Mouse (Mus musculus) intestine, postnatal 0 days (tissue): ENCODE data around the gene Pde2a. TPM values are rescaled to one million over a fixed set of nuclear protein-coding genes. Genes with fewer than 3 reads are reported as not detected.

Experiments used
- ATAC-seq: fragments of 200-750 bp; cut with Nextera tagmentation; 2 replicates; pipeline ENCODE4 v1.8.0; 2017; ENCODE audit warnings: mild to moderate bottlenecking, moderate TSS enrichment, moderate library complexity
- H3K27ac ChIP-seq: fragments of 300-500 bp; sonication (generic); 2 replicates; pipeline ENCODE4 v1.5.1; 2014; ENCODE audit warnings: mild to moderate bottlenecking, low read depth, low read length, moderate library complexity
- H3K27me3 ChIP-seq: fragments of 300-500 bp; sonication (generic); replicated peaks from 2 replicates; pipeline ENCODE4 v1.6.1; 2014; ENCODE audit warnings: low read length, mixed read lengths; ENCODE audit not compliant: control insufficient read depth, insufficient read depth
- H3K36me3 ChIP-seq: fragments of 300-500 bp; sonication (generic); 2 replicates; pipeline ENCODE4 v1.6.1; 2014; ENCODE audit warnings: mild to moderate bottlenecking, moderate library complexity; ENCODE audit not compliant: control insufficient read depth, insufficient read depth
- H3K4me1 ChIP-seq: fragments of 300-500 bp; sonication (generic); replicated peaks from 2 replicates; pipeline ENCODE4 v1.6.1; 2014; ENCODE audit warnings: antibody characterized with exemption, low read length, mixed read lengths; ENCODE audit not compliant: control insufficient read depth, insufficient read depth
- H3K4me2 ChIP-seq: fragments of 300-500 bp; sonication (generic); replicated peaks from 2 replicates; pipeline ENCODE4 v1.6.1; 2014; ENCODE audit warnings: low read depth, mild to moderate bottlenecking, moderate library complexity
- H3K4me3 ChIP-seq: fragments of 300-500 bp; sonication (generic); 2 replicates; pipeline ENCODE4 v1.5.1; 2014; ENCODE audit warnings: low read depth, low read length
- H3K9ac ChIP-seq: fragments of 300-500 bp; sonication (generic); 2 replicates; pipeline ENCODE4 v1.6.1; 2014; ENCODE audit warnings: mild to moderate bottlenecking, low read depth, low read length
- H3K9me3 ChIP-seq: fragments of 300-500 bp; sonication (generic); 2 replicates; pipeline ENCODE4 v1.6.1; 2016; ENCODE audit warnings: mixed run types; ENCODE audit not compliant: control insufficient read depth
- CTCF ChIP-seq: sonication (generic); IDR thresholded peaks from 2 replicates; pipeline ENCODE4 v1.5.1; 2016; ENCODE audit warnings: low read depth, mild to moderate bottlenecking, control low read depth, antibody characterized with exemption, moderate library complexity
- WGBS: fragments of 180-500 bp; shearing (Covaris S2); extraction: QIAGEN DNeasy Blood & Tissue Kit; methylation state at CpG from one replicate; pipeline ENCODE4 v1.1.7; 2014; 5-methylcytosine and 5-hydroxymethylcytosine counted together
- polyA plus RNA-seq: library from polyadenylated mRNA; unstranded; fragments of >200 nt; fragmentation: Nextera tagmentation; extraction: Ambion mirVana; gene quantifications from 2 replicates; pipeline ENCODE4 v1.2.1, GENCODE M21; 2015

Pde2a gene
- polyA plus RNA-seq, 1 experiment from 2014 or later: 11.1 TPM

DNA sequence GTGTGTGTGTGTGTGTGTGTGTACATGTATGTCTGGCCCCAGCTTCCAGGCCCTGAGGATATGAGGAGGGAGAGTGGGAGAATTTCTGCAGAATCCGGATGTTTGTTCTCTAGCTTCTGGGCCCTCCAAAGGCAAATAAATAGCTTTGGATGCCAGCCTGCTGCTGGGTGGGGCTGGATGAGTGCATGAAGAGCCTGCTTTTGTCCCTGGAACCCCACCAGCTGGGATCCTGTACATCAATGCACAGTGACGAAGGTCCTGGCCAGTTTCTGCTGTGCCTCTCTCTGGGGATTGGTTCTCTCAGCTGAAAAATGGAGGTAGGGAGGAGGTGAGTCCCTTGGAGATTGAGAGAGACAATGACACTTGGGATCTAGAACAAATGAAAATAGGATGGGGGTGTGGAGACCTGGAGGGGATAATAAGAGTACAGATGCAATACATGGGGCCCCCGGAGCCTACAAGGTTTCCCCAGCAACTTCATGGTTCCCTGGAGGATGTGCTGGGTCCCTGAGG, 50.5 kb downstream of the Pde2a start:
- Histone ChIP-seq H3K4me2 (no peak overlapping the region), H3K4me1 (no peaks in the 10 kb centered on the region), H3K27me3 (no peaks in the 10 kb centered on the region), H3K9me3 (no peaks in the 10 kb centered on the region), H3K4me3 (no peak overlapping the region), H3K9ac (no peak overlapping the region), H3K27ac (no peak overlapping the region; the same call in 1 of the 2 replicates), H3K36me3 (no peaks in the 10 kb centered on the region)
- no peak for TF ChIP-seq CTCF
- no peak for ATAC-seq
- WGBS: 56% methylated on average over 3 of the region's 3 CpGs

GRCm38 (mm10) chr7:101472598-101473558, 51.4 kb downstream of the Pde2a start:
- no peak for ATAC-seq
- H3K27me3 ChIP-seq: no peaks in the 10 kb centered on the region
- H3K9me3 ChIP-seq: no peaks in the 10 kb centered on the region
- 0 out of 2 replicates have a peak, but pooled peaks have one; percentile 7 for TF ChIP-seq CTCF
- no peak overlapping the region for H3K27ac ChIP-seq
- no peak overlapping the region for H3K4me3 ChIP-seq
- H3K36me3 ChIP-seq: no peaks in the 10 kb centered on the region
- H3K4me1 ChIP-seq: no peaks in the 10 kb centered on the region
- no peak overlapping the region for H3K4me2 ChIP-seq
- no peak overlapping the region for H3K9ac ChIP-seq
- 40% methylated on average over 10 of the region's 10 CpGs for WGBS

DNA sequence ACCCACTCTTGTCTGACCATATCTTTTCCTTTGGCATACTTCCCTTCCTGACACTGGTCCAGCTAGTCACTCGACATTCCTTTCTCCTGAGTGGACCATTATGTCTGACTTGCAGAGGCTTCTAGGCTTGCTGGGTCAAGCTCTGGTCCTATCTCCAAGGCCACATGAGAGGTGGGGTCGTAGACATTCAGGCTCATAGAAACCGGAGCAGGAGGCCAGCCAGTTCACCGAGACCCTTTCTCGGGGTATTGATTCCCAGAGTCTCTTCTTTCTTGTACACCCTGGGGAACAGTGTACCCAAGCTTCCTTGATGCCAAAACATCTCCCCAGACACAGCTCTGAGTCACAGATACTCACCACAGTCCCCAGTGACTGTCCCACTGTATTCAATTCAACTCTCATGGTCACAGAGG, 52.9 kb downstream of the Pde2a start:
- Histone ChIP-seq H3K4me1 (no peaks in the 10 kb centered on the region), H3K4me3 (no peak overlapping the region), H3K27me3 (no peaks in the 10 kb centered on the region), H3K36me3 (no peaks in the 10 kb centered on the region), H3K9me3 (no peaks in the 10 kb centered on the region), H3K27ac (no peak overlapping the region), H3K9ac (no peak overlapping the region), H3K4me2 (no peak overlapping the region)
- ATAC-seq: no peak
- 61% methylated on average over 5 of the region's 5 CpGs for WGBS
- TF ChIP-seq CTCF: no peak

DNA sequence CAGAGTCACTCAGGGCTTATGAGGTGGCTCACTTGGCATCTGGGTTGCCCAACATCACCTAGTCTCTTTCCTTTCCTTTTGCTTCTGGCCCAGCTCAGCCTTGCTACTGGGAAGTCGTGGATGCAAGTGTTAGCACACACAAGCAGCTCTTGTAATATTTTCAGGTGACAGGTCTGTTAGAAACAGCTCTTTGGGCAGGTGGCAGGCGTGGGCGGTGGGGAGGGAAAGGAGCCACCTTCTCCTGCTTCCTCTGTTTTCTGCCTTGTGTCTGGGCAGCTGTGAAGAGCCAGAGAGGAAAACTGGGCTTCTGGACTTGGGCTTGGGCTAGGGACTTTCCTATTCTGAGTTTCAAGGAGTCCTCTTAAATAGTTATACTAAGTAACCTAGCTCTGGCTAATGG, 54.5 kb downstream of the Pde2a start:
- no peak for TF ChIP-seq CTCF
- no peak overlapping the region for H3K27ac ChIP-seq
- H3K9ac ChIP-seq: no peak overlapping the region
- no peak for ATAC-seq
- no peaks in the 10 kb centered on the region for H3K27me3 ChIP-seq
- no peak overlapping the region for H3K4me3 ChIP-seq
- H3K4me1 ChIP-seq: no peaks in the 10 kb centered on the region
- no peaks in the 10 kb centered on the region for H3K9me3 ChIP-seq
- WGBS: 72% methylated on average over 3 of the region's 3 CpGs
- no peaks in the 10 kb centered on the region for H3K36me3 ChIP-seq
- H3K4me2 ChIP-seq: no peak overlapping the region

- Histone ChIP-seq H3K36me3 (no peaks in the 10 kb centered on the region), H3K9ac (no peak overlapping the region), H3K27ac (no peak overlapping the region), H3K27me3 (no peaks in the 10 kb centered on the region), H3K4me2 (no peak overlapping the region), H3K4me1 (no peaks in the 10 kb centered on the region), H3K9me3 (no peaks in the 10 kb centered on the region), H3K4me3 (no peak overlapping the region)
- 67% methylated on average over 4 of the region's 4 CpGs for WGBS
- no peak for TF ChIP-seq CTCF
- no peak for ATAC-seq
These were observed 55.0 kb downstream of the Pde2a start for GRCm38 (mm10) chr7:101476493-101476892.

- no peak for ATAC-seq
- TF ChIP-seq CTCF: no peak
- H3K9me3 ChIP-seq: no peaks in the 10 kb centered on the region
- no peak overlapping the region for H3K9ac ChIP-seq
- H3K4me2 ChIP-seq: no peak overlapping the region
- no peak overlapping the region for H3K27ac ChIP-seq
- 29% methylated on average over 5 of the region's 5 CpGs for WGBS
- no peaks in the 10 kb centered on the region for H3K4me1 ChIP-seq
- no peak overlapping the region for H3K4me3 ChIP-seq
- no peaks in the 10 kb centered on the region for H3K27me3 ChIP-seq
- H3K36me3 ChIP-seq: no peaks in the 10 kb centered on the region
These were observed 55.7 kb downstream of the Pde2a start for GRCm38 (mm10) chr7:101477200-101477599.
